Mouse (Mus musculus): ENCODE data around the gene Nup88.

DNA sequence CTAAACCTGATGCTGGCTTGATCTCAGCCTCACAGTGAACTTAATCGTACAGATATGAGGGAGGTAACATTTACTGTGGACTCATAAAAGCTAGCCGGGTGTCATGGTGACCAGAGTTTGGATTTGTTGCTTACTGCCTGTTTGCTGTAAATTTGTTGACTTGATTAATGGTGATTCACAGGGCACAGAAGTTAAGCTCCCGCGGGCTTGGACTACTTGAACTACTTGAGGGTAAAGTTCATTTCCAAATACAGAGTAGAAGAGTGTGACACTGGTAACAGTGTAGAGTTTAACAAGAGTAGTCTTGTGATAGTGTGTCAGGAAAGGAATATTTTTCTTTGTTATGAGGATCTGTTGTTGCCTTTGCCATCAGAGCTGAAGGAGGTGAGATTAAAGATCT is 50.2 kb downstream of the Nup88 start:
- no peak for TF ChIP-seq CTCF (IDR thresholded peaks at IDR 0.05; ENCODE audit: low read depth)
- no peak for TF ChIP-seq EP300 (IDR thresholded peaks at IDR 0.05; ENCODE audit: low read depth)

All from liver, embryonic 14.5 days (tissue).